Mouse (Mus musculus): ENCODE data around the gene Samd15.

The Samd15 gene

DNA sequence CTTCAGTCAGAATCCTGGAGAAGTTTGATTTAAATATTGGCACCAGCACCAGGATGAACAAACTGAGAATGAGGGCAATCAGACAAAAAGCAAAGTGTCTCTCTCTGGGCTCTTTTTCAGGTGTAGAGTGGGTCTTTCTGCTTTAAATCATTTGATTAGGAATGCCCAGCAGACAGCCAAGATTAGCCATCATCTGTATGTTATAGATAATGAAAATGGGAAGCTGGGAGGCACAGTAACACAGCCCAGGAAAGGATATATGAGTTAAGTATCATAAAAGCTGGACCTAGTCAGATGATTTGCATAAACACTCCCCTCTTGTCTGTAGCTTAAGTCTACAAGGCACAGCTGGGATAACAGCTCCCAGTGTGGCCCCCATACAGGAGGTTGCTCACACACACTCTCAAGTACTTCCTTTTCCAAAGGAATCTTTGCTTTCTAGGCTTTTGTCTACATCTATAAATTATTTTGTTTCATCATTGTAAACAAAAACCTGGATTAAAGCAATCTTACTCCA lies 30.9 kb downstream of the Samd15 start:
- no peak for DNase-seq (ENCODE audit: low read depth, low spot score)

DNA sequence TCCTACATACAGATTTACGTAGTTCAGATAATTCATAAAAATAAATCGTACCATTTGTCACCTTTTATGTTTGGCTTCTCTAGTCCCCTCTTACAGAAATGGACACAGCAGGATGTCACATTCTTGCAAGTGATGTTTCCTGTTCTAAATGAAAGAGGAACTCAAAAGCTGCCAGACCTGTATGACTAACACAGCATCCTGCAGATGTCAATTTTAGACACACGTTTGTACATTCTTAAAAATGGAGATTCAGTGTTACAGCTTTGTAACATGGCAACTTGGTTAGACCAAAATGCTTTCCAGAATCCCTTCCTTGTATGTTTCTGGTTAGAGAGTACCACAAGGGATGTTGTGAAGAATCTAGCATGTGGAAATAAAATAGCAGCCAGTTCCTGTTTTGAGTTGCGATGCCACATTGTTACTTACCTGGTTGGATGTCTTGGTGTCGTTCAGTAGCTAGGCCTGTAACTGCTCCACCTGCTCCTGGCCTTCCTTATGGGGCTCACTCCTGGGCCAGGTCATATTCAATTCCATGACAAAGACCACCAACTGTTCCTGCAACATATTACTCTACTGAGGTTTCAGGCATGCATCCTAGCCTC lies 37.5 kb downstream of the Samd15 start:
- DNase-seq (ENCODE audit: low read depth, low spot score) = no peak

DNA sequence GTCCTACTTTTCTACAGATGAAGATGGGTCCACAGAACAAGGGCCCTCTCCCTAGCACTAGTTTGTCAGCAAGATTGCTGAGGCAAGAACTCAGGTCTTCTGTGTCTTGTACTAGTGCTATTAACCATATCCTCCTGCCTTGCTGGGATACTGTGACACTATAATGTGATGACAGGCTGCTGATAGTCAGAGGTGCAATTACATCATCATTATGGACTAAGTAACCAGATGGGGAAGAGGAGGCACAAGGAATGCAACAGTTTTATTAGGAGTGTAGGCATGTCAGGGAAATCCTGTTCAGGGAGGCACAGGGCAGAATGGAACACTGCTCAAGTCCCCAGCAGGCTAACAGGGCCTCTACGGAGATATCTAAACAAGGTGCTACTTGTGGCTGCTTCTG lies 39.1 kb downstream of the Samd15 start, which contains the start of gene Noxred1:
TSS of gene Noxred1 (minus strand) at position 101 of the 400 bp plus-strand sequence.
- no peak for DNase-seq (ENCODE audit: low read depth, low spot score)

DNA sequence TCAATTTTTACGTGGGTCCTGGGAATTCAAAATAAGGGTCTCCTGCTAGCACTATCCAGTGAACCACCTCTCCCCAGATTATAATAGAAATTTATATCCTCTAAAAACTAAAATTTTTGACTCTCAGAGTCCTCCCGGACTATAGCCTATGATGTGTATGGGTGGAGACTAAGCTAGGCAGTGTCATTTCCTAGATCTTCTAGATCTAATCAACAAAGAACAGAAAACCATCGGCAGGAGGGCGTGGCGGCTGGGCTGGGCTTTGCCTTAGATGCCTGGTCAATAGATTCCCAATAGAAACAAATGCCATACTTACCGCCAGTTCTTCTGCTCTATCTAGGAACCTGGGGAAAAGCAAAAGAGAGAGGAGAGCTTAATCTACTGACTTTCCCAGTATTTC lies 50.6 kb downstream of the Samd15 start:
- DNase-seq (ENCODE audit: low read depth, low spot score) = no peak

DNA sequence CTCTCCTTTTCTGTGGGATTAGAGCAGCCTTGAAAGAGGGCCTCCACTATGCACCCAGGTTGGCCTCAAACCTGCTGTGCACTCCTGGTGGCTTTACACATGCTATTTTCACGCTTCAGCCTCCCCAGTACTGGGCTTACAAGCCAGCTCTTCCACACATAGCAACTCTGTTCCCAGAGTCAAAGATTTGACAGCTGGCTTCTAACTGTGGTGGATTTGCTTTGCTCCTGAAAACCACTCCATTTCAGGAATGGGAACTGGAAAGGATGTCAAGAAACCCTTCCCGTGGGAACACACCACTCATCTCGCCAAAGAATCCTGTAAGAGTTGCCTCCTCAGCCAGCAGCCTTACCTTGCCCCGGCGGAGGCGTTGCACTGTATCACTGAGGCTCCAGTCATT lies 54.4 kb downstream of the Samd15 start:
- no peak for DNase-seq (ENCODE audit: low read depth, low spot score)

DNA sequence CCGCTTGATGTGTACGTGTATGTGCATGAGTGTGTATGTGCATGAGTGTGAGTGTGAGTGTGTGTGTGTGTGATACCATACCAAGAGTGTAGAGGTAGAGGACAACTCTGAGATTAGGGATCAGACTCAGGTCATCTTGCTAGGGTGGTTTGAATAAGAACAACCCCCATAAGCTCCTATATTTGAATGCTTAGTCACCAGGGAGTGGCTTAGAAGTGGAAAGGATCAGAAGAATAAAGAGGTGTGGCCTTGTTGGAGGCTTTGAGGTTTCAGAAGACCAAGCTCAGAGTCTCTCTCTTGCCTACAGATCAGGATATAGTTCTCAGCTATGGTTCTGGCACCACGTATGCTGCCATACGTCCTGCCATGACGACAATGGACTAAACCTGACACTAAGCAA lies 57.1 kb downstream of the Samd15 start:
- no peak for DNase-seq (ENCODE audit: low read depth, low spot score)

DNA sequence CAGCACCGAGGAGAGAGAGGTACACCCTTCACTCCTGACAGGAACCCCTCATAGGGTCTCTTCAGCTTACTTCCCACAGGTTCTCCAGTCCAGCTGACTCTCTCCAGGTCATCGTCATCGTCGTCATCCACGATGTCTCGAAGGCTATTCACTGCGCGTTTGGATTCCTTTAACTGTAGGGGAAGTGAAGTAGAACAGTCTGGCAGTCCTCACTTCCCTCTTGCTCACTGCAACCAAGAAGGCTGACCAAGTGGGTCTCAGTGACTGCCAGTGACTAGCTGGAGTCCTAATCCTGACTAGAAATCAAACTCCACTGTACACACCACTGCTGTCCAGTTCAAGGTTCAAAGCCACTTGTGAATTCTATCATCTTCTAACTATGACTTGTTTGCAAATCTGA lies 61.0 kb downstream of the Samd15 start:
- DNase-seq (ENCODE audit: low read depth, low spot score) = no peak

Measured in embryo, embryonic 11.5 days (tissue).